Mouse (Mus musculus): ENCODE data around the gene Arhgef26.

DNA sequence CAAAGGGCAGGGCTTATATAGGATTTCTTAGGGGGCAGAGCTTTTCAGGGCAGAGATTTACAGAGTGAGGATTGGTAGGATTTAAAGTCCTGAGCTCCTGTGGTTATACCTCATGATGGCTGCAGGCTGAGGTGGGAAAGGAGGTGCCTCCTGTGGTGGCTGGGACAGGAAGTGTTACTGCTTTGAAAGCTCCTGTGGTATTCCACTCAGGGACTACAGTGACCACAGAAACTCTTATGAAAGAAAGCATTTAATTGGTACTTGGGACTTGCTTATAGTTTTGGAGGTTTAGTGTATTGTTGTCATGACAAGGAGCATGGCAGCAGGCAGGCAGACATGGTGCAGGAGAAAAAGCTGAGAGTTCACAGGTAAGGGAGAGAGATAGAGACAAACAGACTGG lies 97.8 kb downstream of the Arhgef26 start:
- no peak for TF ChIP-seq POLR2A (IDR thresholded peaks at IDR 0.05; ENCODE audit: borderline replicate concordance, insufficient read depth, low read length)
- TF ChIP-seq CTCF (IDR thresholded peaks at IDR 0.05; ENCODE audit: borderline replicate concordance, insufficient read depth, low read depth, low read length): no peak

Measured in cerebellum, adult 2 months (tissue).